Mouse (Mus musculus): ENCODE data around the gene Ndufa7. TPM values are rescaled to one million over a fixed set of nuclear protein-coding genes. Genes with fewer than 3 reads are reported as not detected.
A peak's percentile ranks its signal among the peaks of the same experiment; 100 is the strongest.

Ndufa7 gene
- polyA plus RNA-seq (2015; fragmentation: Nextera tagmentation; extraction: Ambion mirVana), result 464 and 517 TPM in 2 replicates

DNA sequence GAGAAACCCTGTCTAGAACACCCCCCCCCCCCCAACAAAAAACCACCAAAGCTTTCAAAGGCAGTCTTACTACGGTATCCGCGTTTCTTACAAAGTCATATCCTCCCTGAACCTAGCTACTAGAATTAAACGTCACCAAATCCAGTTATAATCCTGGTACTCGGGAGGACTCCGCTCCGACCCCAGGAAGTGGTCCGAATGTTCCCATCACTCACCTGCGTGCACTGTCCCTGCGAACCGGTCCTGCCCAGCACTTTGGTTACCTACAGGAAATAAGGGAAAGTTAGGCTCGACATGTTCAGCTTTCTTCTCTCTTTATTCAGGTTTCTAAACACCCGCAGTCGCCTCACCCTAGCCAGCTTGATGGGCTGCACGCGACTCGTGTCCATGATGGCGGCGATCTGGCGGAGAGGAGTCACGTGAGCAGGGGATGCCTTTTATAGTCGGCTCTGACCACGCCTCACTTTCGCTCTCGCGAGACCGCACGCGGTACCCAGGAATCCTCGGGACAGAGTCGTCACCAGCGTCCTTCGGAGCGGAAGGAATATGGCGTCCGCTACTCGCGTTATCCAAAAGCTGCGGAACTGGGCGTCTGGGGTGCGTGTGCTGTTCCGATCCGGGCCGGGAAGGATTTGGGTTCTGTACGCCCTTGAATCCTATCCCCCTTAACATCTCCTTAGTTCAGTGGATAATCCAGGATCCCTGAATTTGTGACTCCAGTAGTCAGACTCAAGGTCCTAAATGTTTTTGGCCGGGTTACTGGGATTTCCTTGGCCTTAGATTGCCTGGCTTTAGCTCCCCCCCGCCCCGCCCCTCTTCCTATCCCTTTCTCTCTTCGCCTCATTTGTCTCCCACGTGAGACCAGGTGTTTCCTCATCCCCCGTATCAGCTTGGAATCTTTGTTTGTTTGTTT lies at the start of gene Ndufa7, which contains the start of gene Rps28:
Gene Ndufa7 (plus strand): TSS at position 489 of the 913 bp plus-strand sequence.
Gene Rps28 (minus strand): TSS at position 479 of the 913 bp plus-strand sequence.
- Histone ChIP-seq H3K27me3 (replicated peaks; ENCODE audit: control insufficient read depth, insufficient read depth, low read length) (no peaks in the 10 kb centered on the region), H3K36me3 (ENCODE audit: control insufficient read depth, insufficient read depth, low read length) (peaks cover 16% of the 10 kb centered on the region), H3K9ac (ENCODE audit: low read depth, low read length) (peak within 1 kb of the TSS; percentile 73), H3K4me1 (ENCODE audit: control insufficient read depth, insufficient read depth, low read depth, low read length) (peaks cover 24% of the 10 kb centered on the region), H3K4me3 (ENCODE audit: low read length) (peak within 1 kb of the TSS; percentile 69), H3K9me3 (ENCODE audit: control insufficient read depth, low read length) (no peaks in the 10 kb centered on the region), H3K27ac (ENCODE audit: low read depth, low read length) (peak within 1 kb of the TSS; percentile 84), H3K4me2 (ENCODE audit: low read length) (peak within 1 kb of the TSS; percentile 93)
- peak; percentile 95 for ATAC-seq
- under 1% methylated on average over 51 of the region's 51 CpGs for WGBS

DNA sequence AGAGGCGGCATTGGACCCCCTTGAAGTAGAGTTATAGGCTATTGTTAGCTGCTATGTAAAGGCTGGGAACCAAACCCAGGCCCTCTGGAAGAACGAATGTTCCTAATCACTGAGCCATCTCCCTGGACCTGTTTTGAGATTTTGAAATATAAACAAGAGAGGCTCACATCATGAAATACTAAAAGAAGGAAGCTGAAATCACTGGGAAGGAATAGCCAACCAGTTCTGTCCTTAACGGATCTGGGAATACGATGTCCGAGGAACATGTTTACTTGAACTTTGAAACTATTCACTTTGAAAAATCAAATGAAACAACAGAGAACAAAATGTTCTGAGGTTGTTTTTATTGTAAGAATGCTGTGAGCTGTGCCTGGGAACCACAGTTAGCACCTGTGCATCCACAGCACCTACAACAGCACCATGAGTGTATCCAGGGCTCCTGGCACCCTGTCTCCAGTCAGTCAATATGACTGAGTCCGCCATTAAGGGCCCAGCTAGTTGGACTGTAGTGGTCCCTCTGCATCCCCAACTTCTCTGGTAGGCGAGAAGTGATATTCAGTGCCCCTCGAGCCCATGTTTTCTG lies 49.7 kb upstream of the Ndufa7 start:
- Histone ChIP-seq H3K4me1 (ENCODE audit: control insufficient read depth, insufficient read depth, low read depth, low read length) (peaks cover 7% of the 10 kb centered on the region; the same call in 1 of the 2 replicates), H3K27ac (ENCODE audit: low read depth, low read length) (no peak overlapping the region), H3K4me2 (ENCODE audit: low read length) (no peak overlapping the region), H3K4me3 (ENCODE audit: low read length) (no peak overlapping the region), H3K9ac (ENCODE audit: low read depth, low read length) (no peak overlapping the region), H3K27me3 (replicated peaks; ENCODE audit: control insufficient read depth, insufficient read depth, low read length) (no peaks in the 10 kb centered on the region), H3K36me3 (ENCODE audit: control insufficient read depth, insufficient read depth, low read length) (no peaks in the 10 kb centered on the region), H3K9me3 (ENCODE audit: control insufficient read depth, low read length) (no peaks in the 10 kb centered on the region)
- ATAC-seq, result no peak
- 93% methylated on average over 8 of the region's 8 CpGs for WGBS

DNA sequence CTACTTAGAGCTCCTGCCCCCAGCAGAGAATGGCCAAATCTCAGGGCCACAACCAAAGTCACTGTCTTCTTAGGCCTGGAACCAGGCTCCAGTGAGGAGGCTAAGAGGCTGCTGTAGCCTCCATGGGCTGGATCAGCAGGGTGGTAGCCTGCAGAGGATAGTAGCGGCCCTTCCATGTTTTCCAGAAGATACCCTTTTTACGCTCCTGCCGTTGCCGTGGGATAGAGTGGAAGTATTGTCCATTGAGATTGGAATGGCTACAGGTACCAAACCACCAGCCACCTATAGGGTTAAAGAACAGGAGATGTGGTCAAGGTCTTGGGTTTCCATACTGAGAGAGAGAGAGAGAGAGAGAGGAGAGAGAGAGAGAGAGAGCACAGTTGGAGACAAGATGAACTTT lies 49.1 kb upstream of the Ndufa7 start:
- no peak overlapping the region for H3K4me2 ChIP-seq (ENCODE audit: low read length)
- no peaks in the 10 kb centered on the region for H3K9me3 ChIP-seq (ENCODE audit: control insufficient read depth, low read length)
- H3K4me1 ChIP-seq (ENCODE audit: control insufficient read depth, insufficient read depth, low read depth, low read length), result peaks cover 7% of the 10 kb centered on the region; the same call in 1 of the 2 replicates
- WGBS, result 97% methylated on average over 4 of the region's 4 CpGs
- no peaks in the 10 kb centered on the region for H3K27me3 ChIP-seq (replicated peaks; ENCODE audit: control insufficient read depth, insufficient read depth, low read length)
- H3K9ac ChIP-seq (ENCODE audit: low read depth, low read length), result no peak overlapping the region
- no peak overlapping the region for H3K4me3 ChIP-seq (ENCODE audit: low read length)
- no peaks in the 10 kb centered on the region for H3K36me3 ChIP-seq (ENCODE audit: control insufficient read depth, insufficient read depth, low read length)
- no peak overlapping the region for H3K27ac ChIP-seq (ENCODE audit: low read depth, low read length)
- ATAC-seq, result no peak

DNA sequence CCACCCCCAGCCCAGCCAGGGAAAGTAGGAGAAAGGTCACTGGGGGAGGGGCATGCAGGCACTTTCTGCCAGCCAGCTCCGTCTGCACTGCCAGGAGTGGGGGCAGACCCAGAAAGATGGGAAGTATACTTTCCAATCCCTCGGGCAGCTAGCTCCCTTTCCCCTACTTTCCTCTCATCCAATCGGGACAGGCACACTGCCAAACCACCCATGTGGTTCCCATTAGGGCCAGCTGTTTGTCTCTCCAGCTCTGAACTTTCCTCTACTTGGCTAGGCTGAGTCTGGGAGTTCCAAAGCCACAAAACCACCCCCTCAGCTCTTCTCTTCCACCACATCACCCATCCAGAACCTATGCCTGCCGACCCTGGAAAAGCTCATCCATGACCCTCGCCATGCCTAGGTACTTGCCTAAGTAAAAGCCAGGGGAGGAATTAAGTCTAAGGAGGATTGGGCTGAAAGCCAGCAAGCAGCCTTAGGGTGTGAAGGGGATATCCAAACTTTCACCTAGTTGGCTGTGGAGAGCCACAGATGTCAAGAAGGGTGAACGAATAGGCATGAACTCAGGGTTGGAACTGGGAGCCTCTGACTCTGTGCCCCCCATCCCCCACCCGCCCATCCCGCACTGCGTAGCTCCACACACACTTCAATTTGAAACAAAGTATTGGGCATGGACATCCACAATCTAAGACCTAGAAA lies 45.0 kb upstream of the Ndufa7 start:
- H3K9me3 ChIP-seq (ENCODE audit: control insufficient read depth, low read length), result no peaks in the 10 kb centered on the region
- no peaks in the 10 kb centered on the region for H3K36me3 ChIP-seq (ENCODE audit: control insufficient read depth, insufficient read depth, low read length)
- ATAC-seq, result peak; percentile 93
- H3K9ac ChIP-seq (ENCODE audit: low read depth, low read length), result no peak overlapping the region
- H3K4me1 ChIP-seq (ENCODE audit: control insufficient read depth, insufficient read depth, low read depth, low read length), result peaks cover 16% of the 10 kb centered on the region
- no peaks in the 10 kb centered on the region for H3K27me3 ChIP-seq (replicated peaks; ENCODE audit: control insufficient read depth, insufficient read depth, low read length)
- WGBS, result 46% methylated on average over 9 of the region's 9 CpGs
- peak overlapping the region; percentile 78 for H3K27ac ChIP-seq (ENCODE audit: low read depth, low read length)
- peak overlapping the region; percentile 18; the same call in 1 of the 2 replicates for H3K4me3 ChIP-seq (ENCODE audit: low read length)
- peak overlapping the region; percentile 41 for H3K4me2 ChIP-seq (ENCODE audit: low read length)

DNA sequence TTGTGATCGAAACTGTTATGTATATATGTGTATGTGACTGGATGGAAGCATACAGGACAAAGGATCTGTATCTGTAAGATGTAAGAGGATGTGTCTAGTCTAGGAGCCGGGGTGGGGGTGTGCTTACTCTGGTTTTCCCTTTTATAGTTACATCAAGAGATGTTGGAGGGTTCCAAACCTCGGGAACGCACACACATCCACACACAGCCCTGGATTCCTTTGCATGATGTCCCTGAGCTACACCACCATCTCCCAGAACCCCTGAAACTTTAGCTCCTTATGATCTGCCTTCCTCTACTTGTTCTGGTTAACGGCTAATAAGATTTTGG lies 44.4 kb upstream of the Ndufa7 start:
- Histone ChIP-seq H3K27me3 (replicated peaks; ENCODE audit: control insufficient read depth, insufficient read depth, low read length) (no peaks in the 10 kb centered on the region), H3K27ac (ENCODE audit: low read depth, low read length) (peak overlapping the region; percentile 14), H3K9me3 (ENCODE audit: control insufficient read depth, low read length) (no peaks in the 10 kb centered on the region), H3K36me3 (ENCODE audit: control insufficient read depth, insufficient read depth, low read length) (no peaks in the 10 kb centered on the region), H3K4me1 (ENCODE audit: control insufficient read depth, insufficient read depth, low read depth, low read length) (peaks cover 16% of the 10 kb centered on the region), H3K4me3 (ENCODE audit: low read length) (no peak overlapping the region), H3K9ac (ENCODE audit: low read depth, low read length) (no peak overlapping the region), H3K4me2 (ENCODE audit: low read length) (peak overlapping the region; percentile 41)
- ATAC-seq, result no peak
- WGBS, result 88% methylated on average over 5 of the region's 5 CpGs

DNA sequence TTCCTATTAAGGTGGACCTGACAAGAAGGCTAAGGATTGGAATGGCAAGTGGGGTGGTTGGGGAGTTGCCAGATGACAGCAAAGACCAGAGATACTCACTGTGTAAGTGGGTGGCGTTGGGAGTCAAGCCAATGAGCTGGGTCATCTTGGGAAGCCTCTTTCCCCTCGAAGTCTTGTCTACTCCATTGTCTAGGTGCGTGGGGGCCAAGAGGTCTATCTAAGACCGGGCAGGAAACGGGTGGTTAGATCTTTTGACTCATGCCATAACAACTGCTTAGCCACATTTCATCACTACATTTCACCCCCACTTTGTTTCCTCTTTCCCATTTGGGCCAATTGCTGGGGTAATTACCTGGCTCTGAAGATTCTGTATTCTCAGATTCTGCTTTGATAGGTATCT lies 43.9 kb upstream of the Ndufa7 start:
- Histone ChIP-seq H3K9ac (ENCODE audit: low read depth, low read length) (no peak overlapping the region), H3K9me3 (ENCODE audit: control insufficient read depth, low read length) (no peaks in the 10 kb centered on the region), H3K27me3 (replicated peaks; ENCODE audit: control insufficient read depth, insufficient read depth, low read length) (no peaks in the 10 kb centered on the region), H3K36me3 (ENCODE audit: control insufficient read depth, insufficient read depth, low read length) (no peaks in the 10 kb centered on the region), H3K4me1 (ENCODE audit: control insufficient read depth, insufficient read depth, low read depth, low read length) (peaks cover 16% of the 10 kb centered on the region), H3K4me3 (ENCODE audit: low read length) (peak overlapping the region; percentile 45), H3K4me2 (ENCODE audit: low read length) (peak overlapping the region; percentile 76), H3K27ac (ENCODE audit: low read depth, low read length) (peak overlapping the region; percentile 18)
- WGBS, result 80% methylated on average over 5 of the region's 5 CpGs
- ATAC-seq, result no peak

DNA sequence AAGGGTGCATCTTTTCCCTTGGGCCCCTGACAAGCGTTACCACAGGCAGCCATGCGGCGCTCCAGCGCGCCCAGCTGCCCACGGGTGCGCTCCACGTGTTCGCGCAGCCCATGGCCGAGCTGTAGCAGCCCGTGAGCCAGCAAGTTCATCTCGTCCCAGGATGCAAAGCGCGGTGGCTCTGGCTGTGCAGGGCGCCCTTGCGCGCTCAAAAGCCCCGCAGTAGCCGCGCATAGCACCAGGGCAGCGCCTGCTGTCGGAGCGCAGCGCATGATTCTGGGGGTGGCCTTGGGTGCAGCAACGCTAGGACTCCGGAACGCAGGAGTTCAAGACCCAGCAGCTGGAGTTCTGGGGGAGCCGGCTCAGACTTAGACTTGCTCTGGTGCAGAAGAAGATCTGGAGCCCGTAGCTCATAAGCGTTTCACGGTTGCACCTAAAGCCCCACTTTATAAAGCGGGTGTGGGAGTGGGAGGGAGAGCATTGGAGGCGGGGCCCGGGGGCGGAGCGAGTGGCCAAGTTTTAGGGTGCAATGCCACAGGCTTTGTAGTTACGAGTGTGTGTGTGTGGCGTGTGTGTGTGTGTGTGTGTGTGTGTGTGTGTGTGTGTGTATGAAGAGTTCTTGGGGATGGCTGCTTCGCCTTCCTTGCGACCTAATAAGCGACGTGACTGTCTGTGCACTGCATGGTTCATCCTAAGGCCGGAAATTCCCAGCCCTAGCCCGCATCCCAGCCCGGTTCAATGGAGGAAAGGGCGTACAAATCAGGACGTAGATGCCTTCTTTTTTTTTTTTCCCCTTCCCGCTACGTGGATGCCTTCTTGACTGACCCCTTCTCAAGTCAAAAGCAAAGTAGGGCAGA lies 43.0 kb upstream of the Ndufa7 start, which contains the start of gene Angptl4:
Gene Angptl4 (minus strand): TSS at position 707 of the 854 bp plus-strand sequence.
- peak within 1 kb of the TSS; percentile 45 for H3K4me3 ChIP-seq (ENCODE audit: low read length)
- no peaks in the 10 kb centered on the region for H3K27me3 ChIP-seq (replicated peaks; ENCODE audit: control insufficient read depth, insufficient read depth, low read length)
- 1% methylated on average over 47 of the region's 50 CpGs for WGBS
- H3K4me2 ChIP-seq (ENCODE audit: low read length), result peak within 1 kb of the TSS; percentile 76
- H3K36me3 ChIP-seq (ENCODE audit: control insufficient read depth, insufficient read depth, low read length), result no peaks in the 10 kb centered on the region
- no peaks in the 10 kb centered on the region for H3K9me3 ChIP-seq (ENCODE audit: control insufficient read depth, low read length)
- H3K27ac ChIP-seq (ENCODE audit: low read depth, low read length), result peak within 1 kb of the TSS; percentile 52
- peak within 1 kb of the TSS; percentile 61 for H3K9ac ChIP-seq (ENCODE audit: low read depth, low read length)
- H3K4me1 ChIP-seq (ENCODE audit: control insufficient read depth, insufficient read depth, low read depth, low read length), result peaks cover 16% of the 10 kb centered on the region
- peak; percentile 87 for ATAC-seq

DNA sequence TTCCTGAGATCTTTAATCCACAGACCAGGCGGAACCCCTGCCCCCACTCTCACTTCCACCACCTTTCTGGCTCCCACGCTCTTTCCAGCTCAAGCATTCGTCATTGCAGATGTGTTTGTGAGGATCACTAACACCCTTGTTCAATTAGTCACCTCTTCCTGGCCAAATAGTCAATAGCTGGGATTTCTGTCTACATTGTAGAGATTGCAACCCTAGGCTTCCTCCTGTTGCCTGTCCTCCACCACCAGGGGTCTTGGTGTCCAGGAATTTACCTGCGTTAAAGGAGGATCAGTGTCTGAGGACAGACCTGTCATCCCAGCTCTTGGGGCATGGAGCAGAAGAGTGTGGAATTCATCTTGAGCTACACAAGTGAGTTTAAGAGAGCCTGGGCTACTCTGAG lies 42.3 kb upstream of the Ndufa7 start:
- peak overlapping the region; percentile 76 for H3K4me2 ChIP-seq (ENCODE audit: low read length)
- WGBS, result 45% methylated on average over 4 of the region's 4 CpGs
- H3K27me3 ChIP-seq (replicated peaks; ENCODE audit: control insufficient read depth, insufficient read depth, low read length), result no peaks in the 10 kb centered on the region
- no peaks in the 10 kb centered on the region for H3K9me3 ChIP-seq (ENCODE audit: control insufficient read depth, low read length)
- no peaks in the 10 kb centered on the region for H3K36me3 ChIP-seq (ENCODE audit: control insufficient read depth, insufficient read depth, low read length)
- H3K9ac ChIP-seq (ENCODE audit: low read depth, low read length), result peak overlapping the region; percentile 61; the same call in 1 of the 2 replicates
- peak overlapping the region; percentile 45; the same call in 1 of the 2 replicates for H3K4me3 ChIP-seq (ENCODE audit: low read length)
- peaks cover 16% of the 10 kb centered on the region for H3K4me1 ChIP-seq (ENCODE audit: control insufficient read depth, insufficient read depth, low read depth, low read length)
- no peak for ATAC-seq
- H3K27ac ChIP-seq (ENCODE audit: low read depth, low read length), result peak overlapping the region; percentile 52; the same call in 1 of the 2 replicates
